Mouse (Mus musculus) adrenal gland, postnatal 25 days (tissue): ENCODE results near the gene Adcy10. TPM values are rescaled to one million over a fixed set of nuclear protein-coding genes. Genes with fewer than 3 reads are reported as not detected.

Experiments used
- DNase-seq: peaks from one replicate; pipeline ENCODE4 v3.0.0; 2021; ENCODE audit warnings: mixed read lengths
- total RNA-seq: library from RNA; stranded (reverse); gene quantifications from 2 replicates; pipeline ENCODE4 v1.2.3, GENCODE M21; 2021

Adcy10 gene
- total RNA-seq, 1 experiment from 2014 or later: 0.70 TPM

- DNase-seq: no peak
These were observed 119.2 kb downstream of the Adcy10 start for GRCm38 (mm10) chr1:165604203-165604602.

- no peak for DNase-seq
These were observed 120.1 kb downstream of the Adcy10 start for GRCm38 (mm10) chr1:165605108-165605507.

- no peak for DNase-seq
These were observed 120.8 kb downstream of the Adcy10 start for GRCm38 (mm10) chr1:165605774-165606173.

GRCm38 (mm10) chr1:165608904-165609303, 123.9 kb downstream of the Adcy10 start:
- DNase-seq: no peak

GRCm38 (mm10) chr1:165609495-165610320, 124.7 kb downstream of the Adcy10 start:
- no peak for DNase-seq

- no peak for DNase-seq
These were observed 125.5 kb downstream of the Adcy10 start for GRCm38 (mm10) chr1:165610321-165610999.

- no peak for DNase-seq
These were observed 127.7 kb downstream of the Adcy10 start for GRCm38 (mm10) chr1:165612714-165613113.

- DNase-seq: no peak
These were observed 128.9 kb downstream of the Adcy10 start for GRCm38 (mm10) chr1:165613926-165614325.

GRCm38 (mm10) chr1:165614793-165615192, 129.8 kb downstream of the Adcy10 start:
- DNase-seq: no peak

GRCm38 (mm10) chr1:165616652-165617051, 131.7 kb downstream of the Adcy10 start:
- no peak for DNase-seq

GRCm38 (mm10) chr1:165617166-165617891, 132.3 kb downstream of the Adcy10 start:
- peak; percentile 18 for DNase-seq

- DNase-seq: no peak
These were observed 133.2 kb downstream of the Adcy10 start for GRCm38 (mm10) chr1:165618201-165618624.

GRCm38 (mm10) chr1:165625058-165625457, 140.1 kb downstream of the Adcy10 start:
- DNase-seq: no peak

- DNase-seq: no peak
These were observed 140.9 kb downstream of the Adcy10 start for GRCm38 (mm10) chr1:165625896-165626295.

Other genes starting within 250 kb of the Adcy10 start
- 39.8 and 54.2 TPM in 2 replicates for gene Tiprl, start 248.2 kb upstream of the Adcy10 start, total RNA-seq
- gene Gpr161, start 189.4 kb upstream of the Adcy10 start, total RNA-seq: 1.00 and 1.3 TPM in 2 replicates
- 33.2 and 35.2 TPM in 2 replicates for gene Dcaf6, start 24.7 kb upstream of the Adcy10 start, total RNA-seq
- gene Mpc2, start 24.5 kb upstream of the Adcy10 start, total RNA-seq: 194 and 205 TPM in 2 replicates
- gene Mpzl1, start 149.4 kb downstream of the Adcy10 start, total RNA-seq: 23.9 and 27.4 TPM in 2 replicates
- gene Rcsd1, start 224.6 kb downstream of the Adcy10 start, total RNA-seq: 16.1 and 19.1 TPM in 2 replicates